Mouse (Mus musculus): ENCODE measurements around the gene Gm38431. TPM values are rescaled to one million over a fixed set of nuclear protein-coding genes. Genes with fewer than 3 reads are reported as not detected.

The Gm38431 gene
- polyA plus RNA-seq, 1 experiment from 2014 or later, result 1.0 TPM

DNA sequence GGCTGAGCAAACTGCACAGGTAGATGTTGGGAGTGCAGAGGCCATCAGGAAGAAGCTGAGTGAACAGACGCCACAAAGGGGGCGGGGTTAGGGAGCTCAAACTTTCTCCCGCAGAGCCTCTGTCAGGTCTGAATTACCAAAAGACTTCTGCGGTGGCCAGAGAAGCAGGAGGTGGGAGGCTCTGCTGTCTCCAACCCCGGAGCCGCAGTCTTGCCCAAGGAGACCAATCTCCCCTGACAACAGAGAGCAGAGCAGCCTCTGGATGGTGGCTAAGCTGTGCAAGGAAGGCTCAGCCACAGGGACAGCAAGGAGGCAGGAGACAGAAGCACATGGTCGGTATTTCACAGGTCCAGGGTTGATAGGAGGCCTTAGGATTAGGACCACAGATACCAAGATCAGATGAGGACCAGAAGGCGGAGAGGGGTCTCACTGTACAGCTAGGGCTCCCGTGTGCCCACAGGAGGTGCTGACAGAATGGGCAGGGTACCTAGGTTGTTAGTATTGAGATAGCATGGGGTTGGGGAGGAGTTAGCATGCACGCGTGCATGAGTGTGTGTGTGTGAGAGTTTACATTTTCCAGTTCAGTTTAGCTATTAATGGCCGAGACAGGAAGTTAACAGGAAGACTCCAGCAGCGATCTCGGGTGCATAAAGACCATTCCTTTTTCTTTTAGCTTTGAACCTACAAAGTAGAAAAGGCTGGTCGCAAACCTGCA lies 8.8 kb upstream of the Gm38431 start:
- no peak for ATAC-seq
- H3K9ac ChIP-seq, result no peak overlapping the region
- 35% methylated on average over 15 of the region's 15 CpGs for WGBS

DNA sequence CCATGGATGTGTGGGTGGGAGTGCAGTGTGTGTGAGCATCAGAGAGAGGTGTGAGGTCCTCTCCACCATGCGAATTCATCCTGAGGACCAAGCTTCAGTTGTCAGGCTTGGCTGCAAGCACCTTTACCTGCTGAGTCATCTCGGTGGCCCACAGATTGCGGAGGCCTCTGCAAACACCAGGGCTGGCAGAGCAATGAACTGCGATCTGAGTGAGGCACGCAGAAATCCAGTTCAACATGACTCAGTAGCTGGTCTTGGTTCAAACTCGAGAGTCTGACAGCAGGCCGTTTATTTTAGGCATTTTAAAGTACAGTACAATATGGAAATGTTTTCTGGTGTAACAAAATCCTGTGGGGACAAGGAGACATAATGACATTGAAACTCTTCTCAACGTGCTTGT lies 6.0 kb upstream of the Gm38431 start:
- Histone ChIP-seq H3K9me3 (no peaks in the 10 kb centered on the region), H3K9ac (no peak overlapping the region), H3K27ac (no peak overlapping the region), H3K27me3 (replicated peaks) (no peaks in the 10 kb centered on the region), H3K4me2 (replicated peaks) (no peak overlapping the region), H3K4me3 (replicated peaks) (no peak overlapping the region), H3K36me3 (no peaks in the 10 kb centered on the region; the same call in 1 of the 2 replicates), H3K4me1 (replicated peaks) (0 out of 2 replicates have a peak, but pooled peaks cover 5% of the 10 kb centered on the region)
- peak; percentile 59 for ATAC-seq
- WGBS, result 61% methylated on average over 8 of the region's 8 CpGs

More for the DNA sequence above, 8.8 kb upstream of the Gm38431 start:
- Histone ChIP-seq H3K4me1 (replicated peaks) (0 out of 2 replicates have a peak, but pooled peaks cover 5% of the 10 kb centered on the region), H3K27ac (no peak overlapping the region), H3K36me3 (no peaks in the 10 kb centered on the region), H3K27me3 (replicated peaks) (no peaks in the 10 kb centered on the region), H3K9me3 (no peaks in the 10 kb centered on the region), H3K4me2 (replicated peaks) (no peak overlapping the region; the same call in 1 of the 2 replicates), H3K4me3 (replicated peaks) (no peak overlapping the region)

GRCm38 (mm10) chr9:21095958-21096357 lies 4.2 kb upstream of the Gm38431 start:
- Histone ChIP-seq H3K36me3 (no peaks in the 10 kb centered on the region; the same call in 1 of the 2 replicates), H3K9ac (no peak overlapping the region), H3K4me1 (replicated peaks) (0 out of 2 replicates have a peak, but pooled peaks cover 6% of the 10 kb centered on the region), H3K27me3 (replicated peaks) (no peaks in the 10 kb centered on the region), H3K4me2 (replicated peaks) (no peak overlapping the region), H3K9me3 (no peaks in the 10 kb centered on the region), H3K4me3 (replicated peaks) (no peak overlapping the region), H3K27ac (no peak overlapping the region)
- ATAC-seq, result no peak
- 95% methylated on average over 4 of the region's 4 CpGs for WGBS

DNA sequence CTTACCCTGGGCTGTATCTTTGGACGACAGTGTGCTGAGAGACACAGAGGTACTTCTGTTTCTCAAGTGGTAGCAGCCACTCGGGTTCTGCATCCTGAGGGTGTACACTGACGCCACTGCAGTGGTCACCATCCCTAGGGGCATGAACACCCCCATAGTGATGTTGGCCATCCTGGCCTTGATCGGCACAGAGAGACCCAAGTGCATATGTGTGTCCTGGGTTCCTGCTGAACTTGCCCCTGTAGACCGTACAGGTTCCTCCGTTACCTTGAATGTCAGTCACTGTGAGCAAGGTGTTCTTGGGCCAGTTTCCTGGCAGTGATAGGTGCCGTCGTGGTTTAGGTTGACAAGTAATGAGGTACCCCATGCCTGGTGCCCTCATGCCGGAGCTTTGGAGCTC lies 1.6 kb upstream of the Gm38431 start:
- Histone ChIP-seq H3K4me1 (replicated peaks) (peaks cover 21% of the 10 kb centered on the region), H3K4me2 (replicated peaks) (no peak overlapping the region)

DNA sequence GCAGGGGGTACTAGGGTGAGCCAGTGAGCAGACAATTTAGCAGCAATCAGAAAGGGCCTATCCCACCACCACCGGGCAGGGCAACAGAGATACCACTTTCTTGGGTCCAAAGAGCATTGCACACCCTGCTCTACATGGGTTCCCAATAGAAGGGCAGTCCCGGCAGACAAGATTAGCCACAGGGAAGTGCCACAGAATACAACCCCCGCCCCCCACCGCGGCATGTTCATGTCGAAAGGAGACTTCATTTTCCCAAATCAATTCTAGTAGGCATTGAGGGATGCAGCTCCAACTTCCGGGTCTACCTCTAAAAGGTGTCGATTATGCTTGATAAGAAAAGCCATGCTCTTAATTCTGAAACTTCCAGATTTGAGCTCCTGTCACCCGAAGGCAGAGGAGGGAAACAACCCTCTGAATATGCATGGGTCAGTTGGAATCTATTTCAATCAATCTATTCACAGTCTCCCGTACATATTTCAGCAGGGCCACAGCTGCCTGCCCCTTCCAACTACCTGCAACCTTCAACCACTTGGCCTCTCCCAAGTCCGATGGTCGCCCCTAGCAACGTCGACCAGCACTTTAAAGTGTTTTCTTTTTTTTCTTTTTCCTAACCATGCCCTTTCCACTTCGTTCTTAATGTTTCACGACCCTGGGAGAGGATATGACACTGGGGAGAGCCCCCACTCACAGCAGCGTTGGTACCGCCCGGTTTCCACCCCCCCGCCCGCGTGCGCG lies 658 bp downstream of the Gm38431 start:
- H3K4me3 ChIP-seq (replicated peaks), result peak overlapping the region; percentile 71
- peaks cover 27% of the 10 kb centered on the region for H3K36me3 ChIP-seq
- H3K27me3 ChIP-seq (replicated peaks), result no peaks in the 10 kb centered on the region
- H3K4me2 ChIP-seq (replicated peaks), result peak overlapping the region; percentile 76
- peaks cover 28% of the 10 kb centered on the region for H3K4me1 ChIP-seq (replicated peaks)
- peak overlapping the region; percentile 75 for H3K9ac ChIP-seq
- peak overlapping the region; percentile 95 for H3K27ac ChIP-seq
- 2% methylated on average over 24 of the region's 24 CpGs for WGBS
- H3K9me3 ChIP-seq, result no peaks in the 10 kb centered on the region
- peak; percentile 58 for ATAC-seq

More for the DNA sequence above, 1.6 kb upstream of the Gm38431 start:
- H3K36me3 ChIP-seq, result peaks cover 6% of the 10 kb centered on the region
- no peak overlapping the region for H3K27ac ChIP-seq
- ATAC-seq, result no peak
- WGBS, result 91% methylated on average over 9 of the region's 9 CpGs
- H3K9ac ChIP-seq, result no peak overlapping the region
- no peaks in the 10 kb centered on the region for H3K9me3 ChIP-seq
- no peaks in the 10 kb centered on the region for H3K27me3 ChIP-seq (replicated peaks)
- no peak overlapping the region for H3K4me3 ChIP-seq (replicated peaks)

DNA sequence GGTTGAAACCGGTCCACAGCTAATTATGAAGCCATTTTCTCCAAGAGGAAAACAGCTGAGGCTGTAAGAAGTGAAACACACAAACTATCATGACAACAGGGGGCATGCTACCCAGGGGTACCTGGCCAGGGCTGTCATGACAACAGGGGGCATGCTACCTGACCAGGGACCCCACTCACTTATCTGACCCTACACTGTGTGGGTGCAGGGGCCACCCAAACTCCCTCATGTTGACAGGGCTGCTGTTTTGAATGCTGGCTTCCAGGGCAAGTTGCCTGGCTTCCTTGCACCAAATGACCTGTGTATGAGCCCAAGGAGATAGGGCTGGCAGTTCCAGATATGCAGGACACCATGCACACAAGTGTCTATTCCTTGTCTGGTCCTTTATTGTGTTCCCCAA lies 1.3 kb downstream of the Gm38431 start:
- no peaks in the 10 kb centered on the region for H3K27me3 ChIP-seq (replicated peaks)
- ATAC-seq, result no peak
- H3K4me3 ChIP-seq (replicated peaks), result peak overlapping the region; percentile 71
- H3K4me2 ChIP-seq (replicated peaks), result peak overlapping the region; percentile 76
- H3K9ac ChIP-seq, result peak overlapping the region; percentile 75
- 82% methylated on average over 1 of the region's 1 CpGs for WGBS
- H3K4me1 ChIP-seq (replicated peaks), result peaks cover 29% of the 10 kb centered on the region
- H3K9me3 ChIP-seq, result no peaks in the 10 kb centered on the region
- H3K27ac ChIP-seq, result 0 out of 2 replicates have a peak overlapping the region, but pooled peaks have one; percentile 95
- H3K36me3 ChIP-seq, result peaks cover 31% of the 10 kb centered on the region

GRCm38 (mm10) chr9:21083324-21083723 lies 8.5 kb downstream of the Gm38431 start:
- Histone ChIP-seq H3K27ac (no peak overlapping the region), H3K4me1 (replicated peaks) (peaks cover 8% of the 10 kb centered on the region; the same call in 1 of the 2 replicates), H3K9me3 (no peaks in the 10 kb centered on the region), H3K27me3 (replicated peaks) (no peaks in the 10 kb centered on the region), H3K9ac (no peak overlapping the region), H3K4me3 (replicated peaks) (no peak overlapping the region), H3K36me3 (peaks cover 64% of the 10 kb centered on the region), H3K4me2 (replicated peaks) (no peak overlapping the region)
- no peak for ATAC-seq
- WGBS, result 88% methylated on average over 3 of the region's 3 CpGs

DNA sequence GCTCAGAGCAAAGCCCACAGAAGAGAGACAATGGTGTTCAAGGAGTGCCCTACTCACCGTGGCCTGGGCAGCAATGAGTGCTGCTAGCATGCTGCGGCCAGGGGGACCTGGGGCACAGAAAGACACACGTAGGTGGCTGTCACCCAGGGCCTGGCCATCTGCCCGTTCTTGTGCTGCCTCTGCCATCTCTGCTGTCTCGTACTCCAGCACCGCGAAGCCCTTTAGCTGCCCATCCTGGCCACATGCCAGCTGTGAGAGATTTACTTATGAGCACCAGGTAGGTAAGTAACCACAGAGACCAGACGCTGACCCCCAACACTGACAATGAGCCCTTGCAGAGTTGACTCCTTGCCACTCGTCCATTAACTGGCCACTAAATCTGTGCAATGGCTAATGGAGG lies 10.7 kb downstream of the Gm38431 start:
- Histone ChIP-seq H3K27ac (no peak overlapping the region), H3K9ac (no peak overlapping the region), H3K4me1 (replicated peaks) (peaks cover 1% of the 10 kb centered on the region; the same call in 1 of the 2 replicates), H3K36me3 (peaks cover 61% of the 10 kb centered on the region), H3K27me3 (replicated peaks) (no peaks in the 10 kb centered on the region), H3K9me3 (no peaks in the 10 kb centered on the region), H3K4me2 (replicated peaks) (no peak overlapping the region), H3K4me3 (replicated peaks) (no peak overlapping the region)
- 89% methylated on average over 9 of the region's 9 CpGs for WGBS
- no peak for ATAC-seq

GRCm38 (mm10) chr9:21075625-21076024 lies 16.2 kb downstream of the Gm38431 start:
- peaks cover 48% of the 10 kb centered on the region for H3K36me3 ChIP-seq

DNA sequence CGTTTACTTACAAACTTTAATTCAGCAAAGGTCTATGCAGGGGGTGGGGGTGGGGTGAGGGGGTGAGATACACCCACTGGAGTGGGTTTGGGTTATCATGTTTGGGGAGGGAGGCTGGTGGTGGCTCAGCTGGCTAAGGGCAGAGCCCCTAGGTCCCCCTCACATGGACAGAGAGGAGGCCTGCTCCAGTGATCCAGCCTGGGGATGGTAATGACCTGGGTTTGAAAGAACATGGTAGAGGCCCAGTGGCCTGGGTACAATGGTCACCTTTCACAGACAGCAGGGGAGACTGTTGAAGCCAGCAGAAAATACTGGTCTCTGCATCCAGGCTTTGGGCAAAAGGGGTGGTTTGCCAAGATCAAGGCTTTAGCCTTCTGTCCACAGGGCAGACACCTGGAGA lies 17.6 kb downstream of the Gm38431 start:
- no peak for ATAC-seq
- Histone ChIP-seq H3K4me2 (replicated peaks) (no peak overlapping the region), H3K27ac (no peak overlapping the region), H3K4me1 (replicated peaks) (0 out of 2 replicates have a peak, but pooled peaks cover 6% of the 10 kb centered on the region), H3K27me3 (replicated peaks) (no peaks in the 10 kb centered on the region), H3K9me3 (no peaks in the 10 kb centered on the region), H3K9ac (no peak overlapping the region), H3K4me3 (replicated peaks) (no peak overlapping the region), H3K36me3 (peaks cover 34% of the 10 kb centered on the region)
- WGBS, result 74% methylated on average over 1 of the region's 1 CpGs

More at GRCm38 (mm10) chr9:21075625-21076024, 16.2 kb downstream of the Gm38431 start:
- H3K9ac ChIP-seq, result no peak overlapping the region
- 88% methylated on average over 3 of the region's 3 CpGs for WGBS
- H3K27me3 ChIP-seq (replicated peaks), result no peaks in the 10 kb centered on the region
- H3K4me3 ChIP-seq (replicated peaks), result no peak overlapping the region
- H3K4me2 ChIP-seq (replicated peaks), result no peak overlapping the region
- no peak for ATAC-seq
- H3K27ac ChIP-seq, result no peak overlapping the region
- 0 out of 2 replicates have a peak, but pooled peaks cover 6% of the 10 kb centered on the region for H3K4me1 ChIP-seq (replicated peaks)
- H3K9me3 ChIP-seq, result no peaks in the 10 kb centered on the region

DNA sequence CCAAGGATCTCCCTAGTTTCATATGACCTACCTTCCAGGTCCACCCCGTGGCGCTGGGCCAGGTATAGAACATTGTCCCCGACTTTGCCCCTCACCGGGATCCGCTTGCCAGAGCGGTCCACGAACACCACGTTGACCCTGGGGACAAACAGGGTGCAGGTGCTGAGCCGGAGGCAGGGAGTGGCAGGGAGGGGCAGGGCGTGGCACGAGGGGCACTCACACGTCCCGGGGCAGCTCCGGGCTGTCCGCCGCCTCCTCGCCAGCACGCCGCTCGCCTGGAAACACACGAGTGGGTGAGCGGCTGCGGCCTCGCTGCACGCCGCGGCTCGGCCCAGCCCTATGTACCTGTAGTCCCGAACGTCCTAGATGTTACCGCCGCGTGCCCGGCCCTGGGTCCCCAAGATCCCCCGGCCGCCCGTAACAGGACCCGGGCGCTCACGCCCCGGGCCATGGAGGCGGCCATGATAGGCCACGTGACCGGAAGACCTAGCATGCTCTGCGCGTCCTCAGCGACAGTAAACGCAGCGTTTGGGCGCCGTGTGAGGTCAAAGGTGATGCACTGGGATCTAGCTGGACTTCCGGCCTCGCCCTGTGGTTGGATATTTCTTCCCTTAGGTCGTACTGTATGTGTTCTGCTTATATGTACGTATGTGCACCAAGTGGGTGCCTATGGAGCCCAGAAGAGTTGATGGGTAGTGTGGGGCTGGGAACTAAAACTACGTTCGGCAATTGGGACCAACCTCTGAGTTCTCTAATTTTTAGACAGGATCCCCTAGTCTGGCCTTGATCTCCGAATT lies 18.6 kb downstream of the Gm38431 start, which contains the start of the genes Gm49373 and Fdx1l:
Gm49373 (minus strand) TSS at position 53 of the 797 bp plus-strand sequence.
Fdx1l (minus strand) TSS at position 571 of the 797 bp plus-strand sequence.
- WGBS, result 2% methylated on average over 58 of the region's 58 CpGs
- no peaks in the 10 kb centered on the region for H3K27me3 ChIP-seq (replicated peaks)
- H3K4me1 ChIP-seq (replicated peaks), result 0 out of 2 replicates have a peak, but pooled peaks cover 6% of the 10 kb centered on the region
- H3K9ac ChIP-seq, result peak within 1 kb of the TSS; percentile 80
- H3K4me3 ChIP-seq (replicated peaks), result peak within 1 kb of the TSS; percentile 85
- H3K27ac ChIP-seq, result peak within 1 kb of the TSS; percentile 87
- H3K4me2 ChIP-seq (replicated peaks), result peak within 1 kb of the TSS; percentile 75
- peak; percentile 96 for ATAC-seq
- H3K36me3 ChIP-seq, result peaks cover 24% of the 10 kb centered on the region
- no peaks in the 10 kb centered on the region for H3K9me3 ChIP-seq

Data from intestine, embryonic 15.5 days (tissue).